Mouse (Mus musculus): ENCODE measurements around the gene Ebf1. TPM values are rescaled to one million over a fixed set of nuclear protein-coding genes. Genes with fewer than 3 reads are reported as not detected.

The Ebf1 gene
- polyA plus RNA-seq, 1 experiment from 2014 or later = 11.6 TPM

DNA sequence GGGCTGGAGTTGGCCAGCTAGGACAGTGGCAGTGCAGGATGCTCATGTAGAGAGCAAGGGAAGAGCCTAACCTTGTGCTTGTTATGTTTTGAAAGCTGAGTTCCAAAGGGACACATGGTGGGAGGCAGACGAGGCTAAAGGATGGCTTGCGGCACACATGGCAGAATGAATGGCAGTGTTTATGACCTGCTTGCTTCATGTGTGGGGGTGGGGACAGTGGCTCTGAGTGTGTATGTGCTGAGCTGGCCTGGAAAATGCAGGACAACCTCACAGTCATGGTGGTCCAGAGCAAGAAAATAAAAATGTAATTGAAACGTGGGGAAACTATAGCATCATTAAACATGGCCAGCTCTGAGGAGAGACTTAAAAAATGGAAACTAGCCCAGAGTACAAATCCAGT is 181.2 kb downstream of the Ebf1 start:
- no peak overlapping the region for H3K4me2 ChIP-seq
- TF ChIP-seq CTCF (IDR thresholded peaks at IDR 0.05; ENCODE audit: low read depth) = no peak
- no peaks in the 10 kb centered on the region for H3K4me1 ChIP-seq (ENCODE audit: insufficient read depth)
- no peaks in the 10 kb centered on the region for H3K27me3 ChIP-seq (ENCODE audit: insufficient read depth, low read length)
- ATAC-seq (ENCODE audit: insufficient read depth) = no peak
- no peak for DNase-seq
- 38% methylated on average over 3 of the region's 3 CpGs for WGBS
- no peak overlapping the region for H3K4me3 ChIP-seq (ENCODE audit: low read depth, low read length)
- H3K9ac ChIP-seq = no peak overlapping the region
- H3K36me3 ChIP-seq (ENCODE audit: insufficient read depth) = no peaks in the 10 kb centered on the region
- H3K27ac ChIP-seq (ENCODE audit: low read depth) = no peak overlapping the region
- H3K9me3 ChIP-seq (ENCODE audit: low read depth, low read length) = no peaks in the 10 kb centered on the region

GRCm38 (mm10) chr11:44804046-44804445 is 186.9 kb downstream of the Ebf1 start:
- no peak for TF ChIP-seq CTCF (IDR thresholded peaks at IDR 0.05; ENCODE audit: low read depth)
- no peaks in the 10 kb centered on the region for H3K9me3 ChIP-seq (ENCODE audit: low read depth, low read length)
- no peak overlapping the region for H3K9ac ChIP-seq
- DNase-seq (no peak), ATAC-seq (ENCODE audit: insufficient read depth) (no peak)
- no peaks in the 10 kb centered on the region for H3K36me3 ChIP-seq (ENCODE audit: insufficient read depth)
- no peaks in the 10 kb centered on the region for H3K27me3 ChIP-seq (ENCODE audit: insufficient read depth, low read length)
- H3K4me3 ChIP-seq (ENCODE audit: low read depth, low read length) = no peak overlapping the region
- no peaks in the 10 kb centered on the region for H3K4me1 ChIP-seq (ENCODE audit: insufficient read depth)
- 84% methylated on average over 7 of the region's 7 CpGs for WGBS
- no peak overlapping the region for H3K27ac ChIP-seq (ENCODE audit: low read depth)
- no peak overlapping the region for H3K4me2 ChIP-seq

GRCm38 (mm10) chr11:44806589-44806988 is 189.5 kb downstream of the Ebf1 start:
- H3K9me3 ChIP-seq (ENCODE audit: low read depth, low read length) = no peaks in the 10 kb centered on the region
- no peak for ATAC-seq (ENCODE audit: insufficient read depth)
- no peak overlapping the region for H3K9ac ChIP-seq
- no peak overlapping the region for H3K27ac ChIP-seq (ENCODE audit: low read depth)
- H3K4me2 ChIP-seq = no peak overlapping the region
- H3K27me3 ChIP-seq (ENCODE audit: insufficient read depth, low read length) = no peaks in the 10 kb centered on the region
- peak; percentile 34 for DNase-seq
- no peaks in the 10 kb centered on the region for H3K36me3 ChIP-seq (ENCODE audit: insufficient read depth)
- 16% methylated on average over 11 of the region's 11 CpGs for WGBS
- H3K4me3 ChIP-seq (ENCODE audit: low read depth, low read length) = no peak overlapping the region
- no peak for TF ChIP-seq CTCF (IDR thresholded peaks at IDR 0.05; ENCODE audit: low read depth)
- no peaks in the 10 kb centered on the region for H3K4me1 ChIP-seq (ENCODE audit: insufficient read depth)

DNA sequence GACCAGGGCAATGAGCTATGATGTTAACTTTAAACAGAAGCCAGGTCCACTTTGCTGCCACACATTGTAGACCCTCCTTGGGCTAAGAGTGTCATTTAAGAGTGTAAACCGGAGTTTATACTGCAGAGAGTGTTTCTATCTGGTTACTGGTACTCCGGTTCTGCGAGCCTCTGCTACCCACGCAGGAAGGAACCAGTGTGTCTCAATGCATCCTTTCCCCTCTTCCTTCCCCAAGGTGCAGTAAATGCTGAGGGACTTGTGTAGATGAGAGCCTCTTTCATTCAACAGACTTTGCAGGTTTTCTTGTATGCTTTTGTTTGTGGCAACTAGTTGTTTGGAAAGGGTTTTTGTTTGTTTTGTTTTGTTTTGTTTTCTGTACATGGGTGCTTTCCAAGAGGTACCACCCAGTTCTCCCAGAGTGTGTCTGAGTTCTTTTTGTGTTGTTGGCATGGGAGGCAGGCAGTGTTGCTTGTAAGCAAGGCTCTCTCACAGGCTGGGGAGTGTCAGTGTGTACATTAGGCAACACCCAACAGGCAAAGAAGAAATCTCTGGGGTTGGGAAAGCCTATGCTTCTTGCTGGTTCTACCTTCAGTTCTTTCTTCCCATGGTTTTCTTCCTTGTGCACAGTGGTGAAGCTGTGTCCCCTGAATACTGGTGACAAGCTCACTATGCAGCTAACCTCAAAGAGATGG is 191.9 kb downstream of the Ebf1 start:
- WGBS = 83% methylated on average over 4 of the region's 4 CpGs
- Histone ChIP-seq H3K4me2 (no peak overlapping the region), H3K9ac (no peak overlapping the region), H3K36me3 (ENCODE audit: insufficient read depth) (no peaks in the 10 kb centered on the region), H3K4me1 (ENCODE audit: insufficient read depth) (no peaks in the 10 kb centered on the region), H3K4me3 (ENCODE audit: low read depth, low read length) (no peak overlapping the region), H3K9me3 (ENCODE audit: low read depth, low read length) (no peaks in the 10 kb centered on the region), H3K27me3 (ENCODE audit: insufficient read depth, low read length) (no peaks in the 10 kb centered on the region), H3K27ac (ENCODE audit: low read depth) (no peak overlapping the region)
- no peak for DNase-seq
- ATAC-seq (ENCODE audit: insufficient read depth) = no peak
- TF ChIP-seq CTCF (IDR thresholded peaks at IDR 0.05; ENCODE audit: low read depth) = no peak

DNA sequence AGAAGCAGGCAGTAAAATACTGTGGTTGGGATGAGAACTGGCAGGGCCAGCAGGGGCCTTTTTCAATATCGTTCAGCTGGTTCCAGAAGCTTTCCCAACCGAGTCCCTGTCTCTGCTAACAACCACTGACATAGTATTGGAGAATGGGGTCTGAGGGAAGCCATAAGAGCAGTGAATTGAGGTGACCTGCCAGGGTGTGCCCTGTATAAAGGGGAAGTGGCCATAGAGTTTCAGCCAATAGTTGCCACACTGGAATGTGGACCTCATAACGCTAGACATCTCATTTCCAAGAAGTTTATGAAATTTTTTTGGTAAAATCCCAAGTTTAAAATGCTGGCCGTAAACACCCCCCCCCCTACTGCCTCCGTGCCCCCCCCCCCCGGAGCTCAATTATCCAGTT is 193.9 kb downstream of the Ebf1 start:
- H3K4me3 ChIP-seq (ENCODE audit: low read depth, low read length) = no peak overlapping the region
- no peaks in the 10 kb centered on the region for H3K4me1 ChIP-seq (ENCODE audit: insufficient read depth)
- no peaks in the 10 kb centered on the region for H3K27me3 ChIP-seq (ENCODE audit: insufficient read depth, low read length)
- no peak overlapping the region for H3K27ac ChIP-seq (ENCODE audit: low read depth)
- 56% methylated on average over 6 of the region's 6 CpGs for WGBS
- H3K9ac ChIP-seq = no peak overlapping the region
- H3K4me2 ChIP-seq = no peak overlapping the region
- TF ChIP-seq CTCF (IDR thresholded peaks at IDR 0.05; ENCODE audit: low read depth) = no peak
- ATAC-seq (ENCODE audit: insufficient read depth) = no peak
- no peaks in the 10 kb centered on the region for H3K9me3 ChIP-seq (ENCODE audit: low read depth, low read length)
- H3K36me3 ChIP-seq (ENCODE audit: insufficient read depth) = no peaks in the 10 kb centered on the region
- no peak for DNase-seq

- no peak for ATAC-seq (ENCODE audit: insufficient read depth)
- H3K4me1 ChIP-seq (ENCODE audit: insufficient read depth) = no peaks in the 10 kb centered on the region
- DNase-seq = no peak
- no peaks in the 10 kb centered on the region for H3K27me3 ChIP-seq (ENCODE audit: insufficient read depth, low read length)
- H3K4me3 ChIP-seq (ENCODE audit: low read depth, low read length) = no peak overlapping the region
- no peak overlapping the region for H3K4me2 ChIP-seq
- H3K27ac ChIP-seq (ENCODE audit: low read depth) = no peak overlapping the region
- no peaks in the 10 kb centered on the region for H3K36me3 ChIP-seq (ENCODE audit: insufficient read depth)
- no peaks in the 10 kb centered on the region for H3K9me3 ChIP-seq (ENCODE audit: low read depth, low read length)
- WGBS = 82% methylated on average over 5 of the region's 5 CpGs
- TF ChIP-seq CTCF (IDR thresholded peaks at IDR 0.05; ENCODE audit: low read depth) = no peak
- H3K9ac ChIP-seq = no peak overlapping the region
Observed at GRCm38 (mm10) chr11:44812193-44812746, 195.2 kb downstream of the Ebf1 start.

DNA sequence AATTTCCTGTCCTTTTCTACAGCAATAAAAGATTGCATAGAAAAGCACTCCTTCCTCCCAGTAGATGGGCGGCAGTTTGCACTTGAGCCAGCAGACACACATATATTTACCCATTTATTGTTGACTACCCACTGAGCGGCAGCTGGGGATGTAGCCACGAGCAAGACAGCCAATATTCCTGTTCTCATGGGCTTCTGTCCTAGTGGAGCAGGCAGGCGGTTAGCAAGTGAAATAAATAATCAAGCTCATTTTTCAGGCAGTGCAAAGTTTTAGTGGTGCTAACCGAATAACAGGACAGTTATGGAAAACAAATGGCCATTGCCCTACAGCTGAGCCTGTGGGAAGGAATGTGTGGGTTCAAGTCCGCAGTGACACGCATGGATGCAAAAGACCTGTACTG is 196.4 kb downstream of the Ebf1 start:
- Histone ChIP-seq H3K9me3 (ENCODE audit: low read depth, low read length) (no peaks in the 10 kb centered on the region), H3K9ac (no peak overlapping the region), H3K36me3 (ENCODE audit: insufficient read depth) (no peaks in the 10 kb centered on the region), H3K27me3 (ENCODE audit: insufficient read depth, low read length) (no peaks in the 10 kb centered on the region), H3K27ac (ENCODE audit: low read depth) (no peak overlapping the region), H3K4me3 (ENCODE audit: low read depth, low read length) (no peak overlapping the region), H3K4me2 (no peak overlapping the region), H3K4me1 (ENCODE audit: insufficient read depth) (no peaks in the 10 kb centered on the region)
- WGBS = 77% methylated on average over 7 of the region's 7 CpGs
- DNase-seq = no peak
- no peak for ATAC-seq (ENCODE audit: insufficient read depth)
- no peak for TF ChIP-seq CTCF (IDR thresholded peaks at IDR 0.05; ENCODE audit: low read depth)
